Mouse (Mus musculus) c-Kit-positive CD71-positive TER-119-positive erythroid progenitor cells, embryonic 14.5 days (primary cell): Measurements from ENCODE around the gene C2cd3.
A peak's percentile ranks its signal among the peaks of the same experiment; 100 is the strongest.
"Not testable (repeated sequence)": the region's sequence is repeated elsewhere in the genome, so short reads cannot be mapped to it uniquely, and the experiment has no call there.

Experiments
- DNase-seq: peaks from one replicate; pipeline ENCODE4 v3.0.0-alpha.2; 2013; ENCODE audit warnings: low spot score

The C2cd3 gene

DNA sequence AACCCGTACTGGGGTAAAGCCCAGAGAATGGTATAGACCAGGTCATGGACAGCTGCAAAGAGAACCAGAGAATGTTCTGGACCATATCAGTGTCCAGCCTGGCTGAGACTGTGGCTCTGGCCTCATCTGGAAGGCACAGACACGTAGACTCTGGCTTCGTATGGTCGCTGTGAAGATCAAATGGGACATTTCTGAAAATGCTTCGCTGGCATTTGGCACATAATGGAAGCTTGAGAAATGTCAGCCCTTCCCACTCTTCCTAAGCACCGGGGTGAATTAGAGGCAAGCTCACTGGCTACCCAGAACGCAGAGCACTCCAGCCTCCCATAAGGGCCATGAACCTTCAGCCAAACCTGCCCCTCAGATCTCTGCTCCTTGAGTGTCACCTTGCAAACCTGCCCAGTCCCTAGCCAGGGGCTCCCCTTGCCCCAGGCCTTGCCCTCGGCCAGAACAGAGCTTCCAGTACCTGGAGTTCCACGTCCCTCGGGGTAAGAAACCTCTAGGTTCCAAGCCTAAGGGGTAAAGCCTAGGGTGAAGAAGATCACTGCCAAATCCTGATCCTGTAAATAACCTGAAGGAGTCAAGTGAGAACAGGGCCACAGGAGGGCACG is 98.9 kb downstream of the C2cd3 start:
- DNase-seq = no peak

DNA sequence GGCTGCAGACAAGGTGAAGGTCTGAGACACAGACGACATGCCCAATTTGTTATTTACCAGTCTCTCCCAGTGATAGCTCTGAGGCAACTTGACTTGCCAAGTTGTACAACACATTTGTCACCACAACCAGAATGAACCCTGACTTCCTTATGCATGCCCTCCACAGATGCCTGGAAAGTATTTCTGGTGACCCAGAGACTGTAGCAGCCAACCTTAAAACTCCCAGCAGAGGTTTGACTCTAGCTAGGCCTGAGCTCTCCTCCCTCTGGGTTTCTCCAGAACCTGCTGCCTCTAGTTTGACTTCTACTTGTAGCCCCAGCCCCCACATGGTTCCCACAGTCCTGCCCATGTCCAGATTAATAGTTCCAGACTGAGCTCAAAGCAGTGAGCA is 99.4 kb downstream of the C2cd3 start:
- DNase-seq = no peak

GRCm38 (mm10) chr7:100472777-100473176 is 100.7 kb downstream of the C2cd3 start, which contains the start of gene Ucp3:
Ucp3 (plus strand) TSS chr7:100472990.
- no peak for DNase-seq

DNA sequence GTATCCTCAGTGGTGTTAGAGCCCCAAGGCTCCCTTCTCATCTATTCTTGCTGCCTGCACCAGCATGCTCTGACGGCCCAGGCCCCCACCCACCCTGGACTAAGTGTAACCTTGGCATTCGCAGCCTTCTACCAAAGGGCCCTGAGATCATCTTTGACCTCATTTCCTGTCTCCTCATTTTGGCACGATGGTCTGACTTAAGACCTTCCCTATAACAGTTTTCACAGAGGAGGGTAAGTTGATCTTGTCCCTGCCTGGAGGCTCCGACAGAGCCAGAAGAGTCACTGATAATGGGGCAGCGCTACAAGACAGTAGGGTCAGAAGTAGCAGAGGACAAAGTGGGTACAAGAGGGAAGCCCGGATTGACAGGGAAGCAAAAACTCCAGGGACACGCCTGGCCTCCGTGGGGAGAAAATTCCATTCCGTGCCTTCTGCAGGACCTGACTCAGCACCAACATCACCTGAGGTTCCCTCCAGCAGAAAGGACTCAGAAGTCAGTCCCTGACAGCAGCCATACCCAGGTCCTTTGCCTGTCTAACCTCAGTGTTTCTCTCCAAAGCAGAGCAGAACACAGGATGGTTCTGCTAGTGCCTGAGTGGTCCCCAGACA is 101.9 kb downstream of the C2cd3 start:
- no peak for DNase-seq

DNA sequence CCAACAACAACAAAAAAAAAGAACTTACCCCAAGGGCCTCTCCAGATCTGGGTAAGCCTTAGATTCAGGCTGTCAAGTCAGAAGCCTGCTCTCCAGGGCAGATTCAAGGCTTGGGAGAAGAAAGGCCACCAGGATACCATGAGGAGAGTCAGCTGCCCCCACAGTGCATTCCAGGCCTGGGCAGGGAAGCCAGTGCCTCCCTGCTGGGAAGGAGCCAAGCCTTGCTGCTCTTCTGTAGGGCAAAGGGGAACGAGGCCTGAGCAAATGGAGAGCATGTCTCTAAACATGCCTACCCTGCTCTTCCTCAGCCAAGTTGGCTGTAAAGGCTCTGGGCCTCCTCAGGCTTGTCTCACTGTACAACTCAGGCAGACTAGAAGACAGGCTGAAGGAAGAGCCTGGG is 102.6 kb downstream of the C2cd3 start:
- DNase-seq = no peak

- DNase-seq = no peak
Measured at GRCm38 (mm10) chr7:100479100-100479822, 107.2 kb downstream of the C2cd3 start.

DNA sequence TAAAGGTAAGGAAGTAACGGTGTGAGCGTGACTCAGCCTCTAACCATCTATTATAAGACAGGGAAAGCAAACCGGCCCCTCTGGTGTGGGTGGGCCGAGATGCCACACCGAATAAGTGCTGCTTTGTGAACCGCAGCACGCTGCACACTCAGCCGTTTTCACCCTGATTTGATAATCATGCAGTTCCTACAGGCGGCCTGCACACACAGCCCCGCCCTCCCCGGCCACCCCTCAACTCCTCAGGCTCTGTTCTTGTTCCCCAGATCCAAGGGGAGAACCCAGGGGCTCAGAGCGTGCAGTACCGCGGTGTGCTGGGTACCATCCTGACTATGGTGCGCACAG is 107.8 kb downstream of the C2cd3 start:
- DNase-seq = no peak

DNA sequence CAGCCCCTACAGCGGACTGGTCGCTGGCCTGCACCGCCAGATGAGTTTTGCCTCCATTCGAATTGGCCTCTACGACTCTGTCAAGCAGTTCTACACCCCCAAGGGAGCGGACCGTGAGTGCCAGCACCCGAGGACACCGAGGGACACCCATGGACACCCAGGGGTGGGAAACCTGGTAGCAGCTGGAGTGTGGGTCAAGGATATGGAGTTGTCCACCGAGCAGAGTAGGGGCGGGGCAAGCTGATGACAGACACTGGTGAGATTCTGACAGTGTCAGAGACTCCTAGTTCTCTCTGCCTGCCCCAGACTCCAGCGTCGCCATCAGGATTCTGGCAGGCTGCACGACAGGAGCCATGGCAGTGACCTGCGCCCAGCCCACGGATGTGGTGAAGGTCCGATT is 108.1 kb downstream of the C2cd3 start:
- no peak for DNase-seq

DNA sequence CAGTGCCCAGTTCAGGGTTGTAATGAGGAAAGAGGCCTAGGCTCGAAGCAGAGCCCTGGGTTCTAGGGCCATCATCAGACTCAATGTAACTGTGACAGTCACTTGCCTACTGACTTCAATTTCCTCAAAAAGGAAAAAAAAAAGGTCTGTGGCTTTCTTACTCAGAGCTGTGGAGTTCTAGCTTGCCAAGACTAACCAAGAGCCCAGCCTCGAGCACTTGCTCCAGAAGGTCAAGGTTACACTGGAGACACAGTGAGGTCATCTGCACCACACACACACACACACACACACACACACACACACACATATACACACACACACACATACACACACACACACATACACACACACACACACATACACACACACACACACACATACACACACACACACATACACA is 110.0 kb downstream of the C2cd3 start:
- DNase-seq = not testable (repeated sequence)

GRCm38 (mm10) chr7:100484493-100484892 is 112.5 kb downstream of the C2cd3 start:
- DNase-seq = no peak

- no peak for DNase-seq
Measured at GRCm38 (mm10) chr7:100487301-100487700, 115.3 kb downstream of the C2cd3 start.

- no peak for DNase-seq
Measured at GRCm38 (mm10) chr7:100488474-100489048, 116.5 kb downstream of the C2cd3 start.

DNA sequence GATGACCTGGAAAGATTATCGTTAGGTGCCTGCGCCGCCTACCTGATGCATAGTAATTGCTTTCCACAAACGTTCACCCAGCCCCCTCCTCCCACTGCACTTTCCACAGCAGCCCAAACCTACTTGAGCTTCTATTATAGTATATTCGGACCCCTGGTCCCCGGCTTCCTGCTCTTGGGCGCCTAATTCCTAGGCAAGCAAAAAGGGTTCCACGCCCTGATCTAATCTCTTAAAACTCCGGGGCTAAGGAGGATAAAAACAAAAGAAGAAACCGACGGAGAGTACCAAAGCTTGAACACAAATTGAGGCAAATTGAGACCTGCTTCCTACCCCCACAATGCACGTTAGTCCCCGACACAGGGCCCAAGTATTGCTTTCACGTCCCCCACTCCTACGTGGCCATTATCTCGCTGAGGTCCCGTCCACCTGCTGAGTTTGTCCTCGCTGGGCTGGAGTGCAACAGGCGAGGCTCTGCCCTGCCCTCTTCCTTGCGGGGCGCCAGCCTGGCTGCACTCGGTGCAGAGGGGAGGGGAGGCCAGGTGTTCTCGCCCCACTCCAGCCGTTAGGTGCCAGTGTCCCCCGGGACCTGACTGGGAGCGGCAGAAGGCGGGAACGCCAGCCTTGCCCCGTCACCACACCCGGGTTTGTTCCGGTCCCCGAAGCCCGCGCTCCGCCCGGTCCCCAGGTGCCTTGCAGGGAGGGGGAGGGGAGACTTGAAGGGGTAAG is 120.5 kb downstream of the C2cd3 start:
- peak; percentile 55 for DNase-seq

DNA sequence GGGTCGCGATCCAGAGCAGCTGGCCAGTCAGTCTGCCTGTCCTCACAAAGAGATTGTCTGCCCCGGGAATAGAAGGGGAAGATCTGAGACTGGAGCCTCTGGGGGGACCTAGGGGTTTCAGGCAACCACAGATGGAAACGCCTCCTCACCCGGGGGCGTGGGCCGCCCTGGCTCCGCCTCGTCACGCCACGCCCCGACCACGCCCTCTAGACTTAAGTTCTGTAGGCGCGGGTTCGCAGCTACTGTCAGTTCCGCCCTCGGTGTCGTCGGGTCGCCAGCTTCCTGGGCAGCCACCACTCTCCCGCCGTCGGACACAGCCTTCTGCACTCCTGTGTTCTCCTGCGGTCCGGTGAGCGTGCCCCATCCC is 121.1 kb downstream of the C2cd3 start, which contains the start of gene Ucp2:
Ucp2 (plus strand) TSS at position 221 of the 367 bp plus-strand sequence.
- peak; percentile 93 for DNase-seq

GRCm38 (mm10) chr7:100493484-100494414 is 121.7 kb downstream of the C2cd3 start:
- peak; percentile 59 for DNase-seq

GRCm38 (mm10) chr7:100494415-100494831 is 122.4 kb downstream of the C2cd3 start:
- DNase-seq = no peak

DNA sequence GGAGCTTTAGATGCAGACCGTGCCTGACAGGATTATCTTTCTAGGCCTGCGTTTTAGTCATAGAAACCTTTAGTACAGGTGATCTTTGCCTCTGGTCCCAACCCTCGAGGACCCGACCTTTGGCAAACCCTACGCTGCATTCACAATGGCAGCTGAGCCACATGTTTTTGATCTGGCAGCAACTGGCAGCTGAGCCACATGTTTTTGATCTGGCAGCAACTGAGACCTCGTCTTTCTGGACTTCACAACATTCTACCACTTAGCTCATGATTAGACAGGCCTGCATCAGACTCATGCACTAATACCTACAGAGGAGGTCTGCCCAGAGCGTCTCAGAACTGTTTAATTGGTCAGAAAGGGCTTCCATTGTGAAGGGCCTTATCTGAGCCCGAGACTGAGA is 123.0 kb downstream of the C2cd3 start:
- no peak for DNase-seq

- peak; percentile 63 for DNase-seq
Measured at GRCm38 (mm10) chr7:100495581-100496251, 123.7 kb downstream of the C2cd3 start.

- DNase-seq = no peak
Measured at GRCm38 (mm10) chr7:100496371-100496770, 124.3 kb downstream of the C2cd3 start.

DNA sequence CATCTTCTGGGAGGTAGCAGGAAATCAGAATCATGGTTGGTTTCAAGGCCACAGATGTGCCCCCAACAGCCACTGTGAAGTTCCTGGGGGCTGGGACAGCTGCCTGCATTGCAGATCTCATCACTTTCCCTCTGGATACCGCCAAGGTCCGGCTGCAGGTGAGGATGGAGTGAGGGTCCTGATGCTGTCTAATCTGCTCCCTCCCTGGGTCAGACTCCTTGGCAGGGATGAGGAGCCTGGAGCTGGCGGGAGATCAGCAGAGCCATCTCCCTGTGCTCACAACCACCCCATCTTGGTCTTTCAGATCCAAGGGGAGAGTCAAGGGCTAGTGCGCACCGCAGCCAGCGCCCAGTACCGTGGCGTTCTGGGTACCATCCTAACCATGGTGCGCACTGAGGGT is 124.8 kb downstream of the C2cd3 start:
- no peak for DNase-seq

- DNase-seq = no peak
Measured at GRCm38 (mm10) chr7:100497402-100497801, 125.4 kb downstream of the C2cd3 start.
